ENCODE assay signal across 8 mouse cellular contexts in the genomic region with DNA sequence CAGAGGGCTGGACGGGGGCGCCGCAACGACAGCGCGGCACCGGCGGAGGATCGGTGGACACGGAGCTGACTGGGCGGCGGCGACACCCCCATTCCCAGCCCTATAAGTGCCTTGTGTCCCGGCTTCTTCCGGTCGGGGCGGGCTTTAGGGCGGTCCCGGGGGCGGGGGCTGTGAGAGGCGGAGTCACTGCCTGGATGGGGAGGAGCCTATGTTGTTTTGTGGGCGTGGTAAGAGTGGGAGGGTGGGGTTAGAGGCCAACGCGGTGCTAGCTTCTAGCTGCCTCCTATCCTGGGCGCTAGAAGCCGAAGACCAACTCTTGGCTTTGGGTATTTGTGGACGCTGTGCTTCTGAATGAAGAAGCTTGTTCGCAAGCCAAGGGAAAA. TPM values are rescaled to one million over a fixed set of nuclear protein-coding genes. Genes with fewer than 3 reads are reported as not detected.
DNase-seq lines count a peak whose midpoint lies in the region; ATAC-seq and TF ChIP-seq lines count a peak whose summit lies in the region.

A gene (minus strand): TSS at position 120 of the 383 bp plus-strand sequence.

- under 1% methylated on average over 28 of the region's 28 CpGs for WGBS in hindbrain, postnatal 0 days
- WGBS in macrophage (ENCODE audit: missing documents) = 0% methylated on average over 26 of the region's 28 CpGs

- H3K79me2 ChIP-seq in macrophage (ENCODE audit: inconsistent target) = peaks cover 44% of the 10 kb centered on the region

- H3K4me2 ChIP-seq in hindbrain, postnatal 0 days (ENCODE audit: low read depth, low read length) = peak within 1 kb of the TSS; percentile 89

- ATAC-seq in hindbrain, postnatal 0 days = peak; percentile 99

- intact Hi-C loops in left cerebral cortex, adult 2 months (cut with DNase I) = no loop called here

- no peaks in the 10 kb centered on the region for H3K36me3 ChIP-seq in hindbrain, postnatal 0 days (ENCODE audit: insufficient read depth, low read length)
- H3K36me3 ChIP-seq in macrophage (ENCODE audit: inconsistent target) = no peaks in the 10 kb centered on the region

- H3K27me3 ChIP-seq in hindbrain, postnatal 0 days (ENCODE audit: insufficient read depth, low read length) = no peaks in the 10 kb centered on the region

- no peaks in the 10 kb centered on the region; the same call in 1 of the 2 replicates for H3K4me1 ChIP-seq in cortical plate, adult 2 months (ENCODE audit: control insufficient read depth, insufficient read depth, low read length)
- H3K4me1 ChIP-seq in hindbrain, postnatal 0 days (ENCODE audit: insufficient read depth, low read length) = peaks cover 4% of the 10 kb centered on the region; the same call in 1 of the 2 replicates

- no peak for TF ChIP-seq CTCF in cortical plate, adult 2 months (IDR thresholded peaks at IDR 0.05; ENCODE audit: extremely low read depth, insufficient read depth, low read length)
- TF ChIP-seq CTCF in hindbrain, postnatal 0 days (IDR thresholded peaks at IDR 0.05; ENCODE audit: low read depth) = no peak
- TF ChIP-seq CTCF in left cerebral cortex, adult 2 months (IDR thresholded peaks at IDR 0.05) = no peak

- peak; percentile 89 for DNase-seq in adipocyte (ENCODE audit: low spot score)
- DNase-seq in gastrocnemius, adult 8-10 months (ENCODE audit: low spot score in 2 of 2) = peak; percentile 93 to 94
- peak; percentile 93 for DNase-seq in hindbrain, postnatal 0 days (ENCODE audit: low spot score)
- DNase-seq in left cerebral cortex, adult 2 months (ENCODE audit: extremely low spot score in 1 of 2, low spot score in 2 of 2) = peak; percentile 93
- peak; percentile 87 for DNase-seq in retina, postnatal 7 days (ENCODE audit: low read depth, low spot score)
- peak; percentile 95 to 99 for DNase-seq in urinary bladder, adult 18-20 months (ENCODE audit: low spot score in 2 of 2)

- H3K27ac ChIP-seq in cortical plate, adult 2 months (ENCODE audit: insufficient read depth, low read length) = 0 out of 2 replicates have a peak within 1 kb of the TSS, but pooled peaks have one; percentile 17
- H3K27ac ChIP-seq in hindbrain, postnatal 0 days = peak within 1 kb of the TSS; percentile 83
- peak within 1 kb of the TSS; percentile 86 for H3K27ac ChIP-seq in left cerebral cortex, adult 2 months
- H3K27ac ChIP-seq in macrophage = peak within 1 kb of the TSS; percentile 71

- peak; percentile 72 for TF ChIP-seq POLR2A in cortical plate, adult 2 months (IDR thresholded peaks at IDR 0.05; ENCODE audit: extremely low read depth, insufficient read depth, low read length)

- no peaks in the 10 kb centered on the region for H3K9me3 ChIP-seq in hindbrain, postnatal 0 days (ENCODE audit: low read length)

- H3K9ac ChIP-seq in hindbrain, postnatal 0 days (replicated peaks; ENCODE audit: low read length) = peak within 1 kb of the TSS; percentile 85

- H3K4me3 ChIP-seq in cortical plate, adult 2 months (ENCODE audit: insufficient read depth, low read length) = peak within 1 kb of the TSS; percentile 47
- peak within 1 kb of the TSS; percentile 94 for H3K4me3 ChIP-seq in hindbrain, postnatal 0 days (ENCODE audit: low read length)
- peak within 1 kb of the TSS; percentile 97 for H3K4me3 ChIP-seq in left cerebral cortex, adult 2 months
- H3K4me3 ChIP-seq in macrophage (ENCODE audit: inconsistent target) = peak within 1 kb of the TSS; percentile 58

RNA-seq across cellular contexts. Expression of the gene that starts here (rescaled TPM):
- polyA plus RNA-seq in cortical plate, adult 2 months (2012; rRNA removed) = 6.2 and 6.5 TPM in 2 replicates
- total RNA-seq in gastrocnemius, adult 8-10 months (2022) = 1 to 10 TPM; 6.9 to 8.9 (median 7.6) TPM
- 8.0 and 11.6 TPM in 2 replicates for total RNA-seq in hindbrain, postnatal 0 days (2014; rRNA removed)
- 3.0 and 3.4 TPM in 2 replicates for polyA plus RNA-seq in hindbrain, postnatal 0 days (2015; fragmentation: Nextera tagmentation; extraction: Ambion mirVana)
- 10 to 100 TPM; 10.4 to 11.3 TPM for total RNA-seq in left cerebral cortex, adult 2 months (2021)
- 100 to 1,000 TPM; 107 to 506 (median 204) TPM for total RNA-seq in macrophage (2018; cell fraction: chromatin; rRNA removed)
- total RNA-seq in macrophage (2018; cell fraction: cytosol; rRNA removed) = 10 to 100 TPM; 25.3 to 66.2 (median 31.2) TPM
- 100 to 1,000 TPM in 24 of 26 experiments, 10 to 100 TPM in 2; 74.2 to 310 (median 147) TPM for total RNA-seq in macrophage (2018; cell fraction: nucleus; rRNA removed)
- 17.0 to 28.6 TPM (median 18.0 TPM) in 3 replicates for polyA plus RNA-seq in macrophage (2018)

Comparison
In these comparisons a context has a peak if more than half of its experiments do, and no peak if none do; other contexts are left out.
1. Peak in every context shown above with its lines: DNase-seq, ATAC-seq, H3K4me3 ChIP-seq and H3K27ac ChIP-seq.
2. H3K27ac ChIP-seq: peak in every context shown above with its lines; median percentile 86 in left cerebral cortex, adult 2 months; 83 in hindbrain, postnatal 0 days; 71 in macrophage; 17 in cortical plate, adult 2 months.
3. H3K4me3 ChIP-seq: peak in every context shown above with its lines; median percentile 97 in left cerebral cortex, adult 2 months; 94 in hindbrain, postnatal 0 days; 58 in macrophage; 47 in cortical plate, adult 2 months.